Mouse (Mus musculus): ENCODE results near the gene Chmp4b. TPM values are rescaled to one million over a fixed set of nuclear protein-coding genes. Genes with fewer than 3 reads are reported as not detected.

The Chmp4b gene
- polyA plus RNA-seq, 1 experiment from 2014 or later = 22.5 TPM

DNA sequence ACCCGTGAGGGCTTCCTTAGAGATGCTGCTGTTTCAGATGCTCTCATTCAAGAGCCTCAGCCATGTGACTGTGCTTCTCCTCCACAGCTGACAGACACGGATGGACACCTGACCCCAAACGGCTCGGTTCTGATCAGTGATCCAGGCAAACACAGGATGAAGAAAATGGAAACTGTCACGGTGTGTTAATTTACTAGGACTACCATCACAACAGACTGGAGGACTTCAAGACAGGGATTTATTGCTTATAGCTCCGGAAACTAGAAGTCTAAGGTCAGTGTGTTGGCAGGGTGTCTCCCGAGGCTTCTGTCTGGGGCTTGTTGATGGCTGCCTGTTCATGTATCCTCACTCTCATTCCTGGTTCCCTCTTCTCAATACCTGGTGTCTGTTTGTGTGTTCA is 83.9 kb downstream of the Chmp4b start:
- H3K4me3 ChIP-seq (ENCODE audit: low read length) = no peak overlapping the region
- no peaks in the 10 kb centered on the region for H3K36me3 ChIP-seq (ENCODE audit: control insufficient read depth, insufficient read depth)
- 68% methylated on average over 7 of the region's 7 CpGs for WGBS
- no peak overlapping the region for H3K9ac ChIP-seq (ENCODE audit: low read length)
- 0 out of 2 replicates have a peak, but pooled peaks cover 4% of the 10 kb centered on the region for H3K4me1 ChIP-seq (ENCODE audit: control insufficient read depth, insufficient read depth, low read length)
- H3K27me3 ChIP-seq (ENCODE audit: control insufficient read depth, insufficient read depth, low read length) = no peaks in the 10 kb centered on the region
- no peaks in the 10 kb centered on the region for H3K9me3 ChIP-seq (replicated peaks; ENCODE audit: control insufficient read depth, low read length)
- H3K27ac ChIP-seq (ENCODE audit: low read length) = no peak overlapping the region
- no peak for ATAC-seq (replicated peaks; ENCODE audit: extremely low read depth, insufficient read depth, low FRiP score)
- no peak overlapping the region for H3K4me2 ChIP-seq (ENCODE audit: low read depth, low read length)

DNA sequence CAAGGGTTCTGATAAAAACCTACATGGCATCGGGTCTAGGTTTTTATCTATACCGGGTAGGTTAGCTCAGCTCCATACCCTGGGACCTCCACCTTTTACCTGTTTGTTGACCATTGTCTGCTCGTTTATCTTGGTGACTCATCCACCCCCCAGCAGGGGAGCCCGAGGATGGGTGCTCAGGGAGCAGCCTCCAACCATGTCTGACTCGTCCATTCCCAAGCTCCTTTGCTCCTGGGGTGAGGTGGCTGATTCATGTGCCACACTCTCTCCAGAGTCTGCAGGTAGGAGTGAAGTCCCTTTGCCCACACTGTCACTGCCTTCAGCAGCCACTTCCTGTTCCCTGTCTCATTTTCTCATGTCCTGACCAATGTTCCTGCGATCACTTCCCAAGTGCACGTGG is 84.5 kb downstream of the Chmp4b start:
- no peak for ATAC-seq (replicated peaks; ENCODE audit: extremely low read depth, insufficient read depth, low FRiP score)
- Histone ChIP-seq H3K36me3 (ENCODE audit: control insufficient read depth, insufficient read depth) (no peaks in the 10 kb centered on the region), H3K27me3 (ENCODE audit: control insufficient read depth, insufficient read depth, low read length) (no peaks in the 10 kb centered on the region), H3K4me1 (ENCODE audit: control insufficient read depth, insufficient read depth, low read length) (0 out of 2 replicates have a peak, but pooled peaks cover 4% of the 10 kb centered on the region), H3K27ac (ENCODE audit: low read length) (no peak overlapping the region), H3K9ac (ENCODE audit: low read length) (no peak overlapping the region), H3K4me3 (ENCODE audit: low read length) (no peak overlapping the region), H3K9me3 (replicated peaks; ENCODE audit: control insufficient read depth, low read length) (no peaks in the 10 kb centered on the region), H3K4me2 (ENCODE audit: low read depth, low read length) (no peak overlapping the region)
- WGBS = 57% methylated on average over 7 of the region's 7 CpGs

DNA sequence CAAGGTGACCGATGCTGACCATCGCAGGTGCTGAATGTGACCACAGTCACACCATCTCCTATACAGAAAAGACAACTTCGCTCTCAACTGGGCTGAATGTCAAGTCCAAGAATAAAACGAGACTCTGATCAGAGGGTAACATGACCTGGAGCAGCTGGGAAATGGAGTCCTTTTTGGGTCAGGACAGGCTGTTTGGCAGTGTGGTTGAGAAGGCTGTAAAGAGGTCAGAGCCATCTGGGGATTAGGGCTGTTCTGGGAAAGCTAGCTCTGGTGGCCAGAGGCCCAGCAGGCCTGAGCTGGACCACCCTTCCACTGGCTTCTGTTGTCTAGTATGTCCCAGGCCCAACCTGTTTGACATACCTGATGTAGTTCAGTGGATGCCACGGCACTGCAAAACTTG is 87.1 kb downstream of the Chmp4b start:
- ATAC-seq (replicated peaks; ENCODE audit: extremely low read depth, insufficient read depth, low FRiP score) = no peak
- Histone ChIP-seq H3K4me2 (ENCODE audit: low read depth, low read length) (no peak overlapping the region), H3K9me3 (replicated peaks; ENCODE audit: control insufficient read depth, low read length) (no peaks in the 10 kb centered on the region), H3K4me3 (ENCODE audit: low read length) (no peak overlapping the region), H3K4me1 (ENCODE audit: control insufficient read depth, insufficient read depth, low read length) (no peaks in the 10 kb centered on the region), H3K9ac (ENCODE audit: low read length) (no peak overlapping the region), H3K27me3 (ENCODE audit: control insufficient read depth, insufficient read depth, low read length) (no peaks in the 10 kb centered on the region), H3K27ac (ENCODE audit: low read length) (no peak overlapping the region), H3K36me3 (ENCODE audit: control insufficient read depth, insufficient read depth) (no peaks in the 10 kb centered on the region)
- 85% methylated on average over 5 of the region's 5 CpGs for WGBS

DNA sequence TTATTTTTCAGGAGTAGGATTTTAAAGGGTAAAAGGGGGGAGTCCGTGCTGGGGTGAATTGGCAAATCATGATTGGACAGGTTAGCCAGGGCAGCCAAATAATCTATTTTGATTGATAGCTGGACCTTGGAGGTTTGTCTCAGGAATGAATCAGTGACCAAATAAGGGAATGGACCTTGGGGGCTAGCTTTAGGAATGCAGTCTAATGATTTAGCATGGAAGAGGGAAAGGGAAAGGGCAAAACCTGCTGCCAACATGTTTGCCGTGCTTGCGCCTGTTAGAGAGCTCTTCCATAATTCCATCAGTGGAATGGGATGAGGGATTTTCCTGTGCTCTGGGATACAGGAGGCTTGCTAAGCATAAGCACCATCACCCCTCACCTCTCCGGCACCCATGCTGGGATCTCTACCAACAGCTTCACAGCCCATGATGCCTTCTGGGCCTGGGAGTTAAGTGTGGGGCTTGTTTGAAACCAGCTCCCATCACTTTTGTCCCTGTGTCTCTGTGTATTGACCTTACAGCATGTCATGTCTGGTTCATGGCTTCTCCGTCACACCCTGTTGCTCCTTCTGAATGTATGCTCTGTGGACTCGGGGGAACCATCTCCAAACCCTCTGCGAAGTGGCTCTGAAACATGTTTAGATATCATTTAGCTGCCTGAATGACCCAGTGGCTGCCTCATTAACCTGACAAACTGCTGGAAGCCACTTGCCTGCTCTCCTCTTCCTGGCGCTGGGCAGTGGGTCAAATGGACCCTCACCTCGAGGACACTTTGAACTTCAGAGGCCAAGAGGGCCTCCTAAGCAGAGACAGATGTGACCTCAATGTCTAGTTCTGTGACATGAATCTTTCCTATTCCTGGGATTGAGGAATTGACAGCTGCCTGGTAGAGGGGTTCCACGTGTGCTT is 91.7 kb downstream of the Chmp4b start:
- Histone ChIP-seq H3K4me3 (ENCODE audit: low read length) (no peak overlapping the region), H3K9me3 (replicated peaks; ENCODE audit: control insufficient read depth, low read length) (no peaks in the 10 kb centered on the region; the same call in 1 of the 2 replicates), H3K36me3 (ENCODE audit: control insufficient read depth, insufficient read depth) (no peaks in the 10 kb centered on the region), H3K27ac (ENCODE audit: low read length) (no peak overlapping the region), H3K4me1 (ENCODE audit: control insufficient read depth, insufficient read depth, low read length) (no peaks in the 10 kb centered on the region), H3K9ac (ENCODE audit: low read length) (no peak overlapping the region), H3K27me3 (ENCODE audit: control insufficient read depth, insufficient read depth, low read length) (no peaks in the 10 kb centered on the region), H3K4me2 (ENCODE audit: low read depth, low read length) (no peak overlapping the region)
- no peak for ATAC-seq (replicated peaks; ENCODE audit: extremely low read depth, insufficient read depth, low FRiP score)
- WGBS = 71% methylated on average over 10 of the region's 10 CpGs

DNA sequence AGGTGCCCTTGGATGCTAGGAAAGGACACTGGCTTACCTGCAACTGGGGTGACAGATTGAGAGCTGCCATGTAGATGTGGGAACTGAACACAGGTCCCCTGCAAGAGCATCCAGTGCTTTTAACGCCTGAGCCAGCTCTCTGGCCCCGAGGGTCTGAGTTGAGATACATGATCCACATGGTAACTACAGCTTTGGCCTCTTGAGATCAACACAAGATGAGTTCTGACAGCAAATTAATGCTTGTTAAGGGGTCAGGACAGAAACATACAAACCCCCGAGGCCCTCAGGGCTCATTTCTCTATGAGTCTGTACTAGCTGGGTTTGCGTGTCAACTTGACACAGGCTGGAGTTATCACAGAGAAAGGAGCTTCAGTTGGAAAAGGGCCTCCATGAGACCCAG is 92.4 kb downstream of the Chmp4b start:
- ATAC-seq (replicated peaks; ENCODE audit: extremely low read depth, insufficient read depth, low FRiP score) = no peak
- Histone ChIP-seq H3K27ac (ENCODE audit: low read length) (no peak overlapping the region), H3K36me3 (ENCODE audit: control insufficient read depth, insufficient read depth) (no peaks in the 10 kb centered on the region), H3K4me1 (ENCODE audit: control insufficient read depth, insufficient read depth, low read length) (no peaks in the 10 kb centered on the region), H3K9ac (ENCODE audit: low read length) (no peak overlapping the region), H3K4me3 (ENCODE audit: low read length) (no peak overlapping the region), H3K4me2 (ENCODE audit: low read depth, low read length) (no peak overlapping the region), H3K27me3 (ENCODE audit: control insufficient read depth, insufficient read depth, low read length) (no peaks in the 10 kb centered on the region), H3K9me3 (replicated peaks; ENCODE audit: control insufficient read depth, low read length) (peaks cover 4% of the 10 kb centered on the region)
- WGBS = 71% methylated on average over 4 of the region's 4 CpGs

Other genes starting within 250 kb of the Chmp4b start
- 57.8 and 61.8 TPM in 2 replicates for gene Snta1, start 243.6 kb upstream of the Chmp4b start, polyA plus RNA-seq (2015; fragmentation: Nextera tagmentation; extraction: Ambion mirVana)
- 28.5 and 29.7 TPM in 2 replicates for gene Cbfa2t2, start 215.2 kb upstream of the Chmp4b start, polyA plus RNA-seq (2015; fragmentation: Nextera tagmentation; extraction: Ambion mirVana)
- gene 1700003F12Rik, start 104.6 kb upstream of the Chmp4b start, polyA plus RNA-seq (2015; fragmentation: Nextera tagmentation; extraction: Ambion mirVana) = 0.67 and 0.71 TPM in 2 replicates
- gene Actl10, start 99.9 kb upstream of the Chmp4b start, polyA plus RNA-seq (2015; fragmentation: Nextera tagmentation; extraction: Ambion mirVana) = 0.16 and 0.19 TPM in 2 replicates
- 1.7 and 2.8 TPM in 2 replicates for gene Necab3, start 92.8 kb upstream of the Chmp4b start, polyA plus RNA-seq (2015; fragmentation: Nextera tagmentation; extraction: Ambion mirVana)
- 18.9 and 22.1 TPM in 2 replicates for gene E2f1, start 81.8 kb upstream of the Chmp4b start, polyA plus RNA-seq (2015; fragmentation: Nextera tagmentation; extraction: Ambion mirVana)
- 28.2 and 29.5 TPM in 2 replicates for gene Pxmp4, start 48.0 kb upstream of the Chmp4b start, polyA plus RNA-seq (2015; fragmentation: Nextera tagmentation; extraction: Ambion mirVana)
- gene Zfp341, start 38.4 kb upstream of the Chmp4b start, polyA plus RNA-seq (2015; fragmentation: Nextera tagmentation; extraction: Ambion mirVana) = 0.45 and 0.74 TPM in 2 replicates
- not detected in 2 replicates for gene 4930519P11Rik, start 38.3 kb upstream of the Chmp4b start, polyA plus RNA-seq (2015; fragmentation: Nextera tagmentation; extraction: Ambion mirVana)
- not detected in 2 replicates for gene Gm14214, start 118.3 kb downstream of the Chmp4b start, polyA plus RNA-seq (2015; fragmentation: Nextera tagmentation; extraction: Ambion mirVana)
- 29.0 and 36.6 TPM in 2 replicates for gene Raly, start 139.4 kb downstream of the Chmp4b start, polyA plus RNA-seq (2015; fragmentation: Nextera tagmentation; extraction: Ambion mirVana)
- gene a, start 139.7 kb downstream of the Chmp4b start, polyA plus RNA-seq (2015; fragmentation: Nextera tagmentation; extraction: Ambion mirVana) = 0.65 and 0.93 TPM in 2 replicates
- 51.2 and 54.5 TPM in 2 replicates for gene Eif2s2, start 241.2 kb downstream of the Chmp4b start, polyA plus RNA-seq (2015; fragmentation: Nextera tagmentation; extraction: Ambion mirVana)